Mouse (Mus musculus): ENCODE measurements at regions not wholly inside any gene's neighbourhood (a gene's known extent, or its start where the extent isn't known, plus 50 kb on each side); places are given as distances from the start of the nearest gene placed in this dataset.

DNA sequence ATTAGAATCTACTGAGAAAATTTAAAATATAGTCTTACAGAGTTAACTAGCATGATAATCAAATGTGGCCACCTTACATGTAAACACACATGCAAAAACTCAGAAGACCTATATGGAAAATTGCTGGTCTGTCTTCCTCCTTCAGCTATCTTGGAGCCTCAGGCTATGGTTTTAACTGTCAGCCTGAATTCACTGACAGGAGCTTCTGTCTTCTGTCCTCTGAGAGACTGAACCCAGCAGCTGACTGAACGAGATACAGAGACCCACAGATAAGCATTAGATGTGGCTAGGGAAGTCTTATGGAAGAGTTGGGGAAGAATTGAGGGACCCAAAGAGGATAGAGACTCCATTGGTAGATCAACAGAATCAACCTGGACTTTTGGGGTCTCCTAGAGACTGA lies 360.0 kb upstream of the Meox2 start:
- DNase-seq (ENCODE audit: low spot score in 2 of 2): no peak

DNA sequence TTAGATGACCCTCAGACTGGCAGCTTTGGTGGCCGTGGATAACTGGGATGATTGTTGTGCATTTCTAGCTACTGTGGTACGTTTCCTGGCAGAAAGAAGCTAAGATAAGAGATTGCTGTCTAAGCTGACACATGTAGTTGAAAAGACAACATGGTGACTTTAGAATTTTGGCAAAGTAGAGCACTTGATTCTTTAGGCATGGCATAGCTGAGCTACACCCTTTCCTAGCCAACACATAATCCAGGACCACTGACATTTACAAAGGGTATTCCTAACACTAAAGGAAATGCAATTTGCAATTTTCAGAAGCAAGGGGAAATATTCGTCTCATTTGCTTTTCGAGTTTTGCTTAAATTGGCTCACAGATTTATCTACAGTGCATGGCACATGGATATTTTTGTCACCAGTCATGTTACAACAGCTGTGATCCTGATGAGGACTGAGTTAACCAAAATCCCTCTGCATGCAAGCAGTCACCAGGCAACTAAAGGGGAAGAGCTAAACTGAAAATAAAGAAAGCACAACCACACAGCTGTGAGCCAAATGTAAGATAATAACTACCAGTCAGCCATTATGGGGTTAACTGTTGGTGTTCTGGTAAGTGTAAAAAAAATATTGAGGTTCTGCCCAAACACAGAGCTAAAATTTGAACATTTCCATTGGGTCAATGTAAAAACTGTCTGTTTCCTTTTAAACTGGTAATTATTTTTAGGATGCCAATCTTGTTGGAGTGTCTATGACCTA lies 342.9 kb upstream of the Meox2 start:
- DNase-seq (ENCODE audit: low spot score in 2 of 2): no peak

DNA sequence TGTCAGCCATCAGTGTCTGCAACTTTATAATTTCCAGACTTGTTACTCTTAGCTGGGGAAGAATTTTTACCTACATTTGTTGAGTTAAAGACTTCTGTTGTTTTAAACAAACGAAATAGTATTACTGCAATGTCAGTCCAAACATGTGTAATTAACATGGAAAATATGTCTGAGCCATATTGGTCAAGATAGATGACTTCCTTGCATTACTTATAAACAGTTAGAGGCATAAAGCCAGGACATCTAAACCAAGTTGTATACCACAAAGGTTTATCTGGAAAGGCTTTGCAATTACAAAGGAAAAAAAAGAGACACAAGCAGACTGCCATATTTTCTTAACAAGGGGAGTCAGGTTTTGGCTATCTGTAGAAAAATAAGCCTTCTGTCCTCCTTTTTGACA lies 342.2 kb upstream of the Meox2 start:
- no peak for DNase-seq (ENCODE audit: low spot score in 2 of 2)

DNA sequence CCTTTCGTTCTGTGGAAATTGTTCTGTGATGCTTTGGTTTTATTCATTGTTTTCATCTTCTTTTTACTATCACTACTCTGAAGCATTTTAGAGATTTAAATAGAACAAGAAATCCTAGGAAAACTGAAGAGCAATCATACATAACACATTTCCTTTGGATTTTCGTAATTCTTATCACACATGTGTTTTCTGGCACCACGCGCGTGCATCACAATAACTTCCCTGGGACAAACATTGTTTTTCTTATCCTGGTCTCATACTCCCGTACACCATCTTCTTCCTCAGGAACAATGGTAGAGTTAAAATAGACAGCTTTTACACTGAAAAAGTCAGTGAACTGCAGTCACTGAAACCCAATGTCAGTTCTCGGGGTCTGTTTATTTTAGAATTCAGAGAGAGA lies 327.6 kb upstream of the Meox2 start:
- DNase-seq (ENCODE audit: low spot score in 2 of 2): no peak

DNA sequence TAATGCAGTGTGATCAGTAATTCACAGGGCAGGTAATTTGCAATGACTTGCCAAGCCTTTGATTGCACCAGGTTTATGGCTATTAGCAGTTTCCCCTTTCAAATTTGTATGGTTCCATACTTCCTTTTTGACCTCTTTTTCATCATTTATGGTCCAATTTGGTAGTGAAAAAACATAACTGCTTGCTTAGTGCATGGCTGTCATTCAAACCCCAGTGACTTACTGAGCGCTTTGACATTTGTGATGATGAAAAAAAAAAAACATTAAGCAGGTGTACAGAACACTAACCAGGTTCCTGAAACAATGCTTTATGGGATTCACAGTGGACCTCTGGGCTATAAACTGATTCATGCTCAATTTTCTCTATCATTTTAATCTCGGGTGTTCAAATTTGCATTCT lies 317.5 kb upstream of the Meox2 start:
- no peak for DNase-seq (ENCODE audit: low spot score in 2 of 2)

DNA sequence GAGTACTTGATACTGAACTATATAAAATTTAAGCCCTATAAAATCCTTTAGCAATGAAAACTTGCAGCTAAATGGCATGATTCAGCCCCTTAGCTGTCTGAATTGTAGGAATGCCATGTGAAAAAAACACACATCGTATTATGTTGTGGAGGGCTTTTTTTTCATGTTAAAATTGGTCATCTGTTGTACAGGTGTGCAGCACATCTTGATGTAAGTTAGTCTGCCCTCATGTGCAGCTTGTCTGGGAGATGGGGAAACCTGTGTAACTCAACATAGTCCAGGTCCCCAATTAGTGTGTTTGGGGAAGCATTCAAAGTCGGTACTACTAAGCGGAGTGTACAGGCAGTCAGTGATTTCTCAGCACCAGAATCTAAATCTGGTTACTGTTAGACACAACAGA lies 316.9 kb upstream of the Meox2 start:
- DNase-seq (ENCODE audit: low spot score in 2 of 2): no peak

DNA sequence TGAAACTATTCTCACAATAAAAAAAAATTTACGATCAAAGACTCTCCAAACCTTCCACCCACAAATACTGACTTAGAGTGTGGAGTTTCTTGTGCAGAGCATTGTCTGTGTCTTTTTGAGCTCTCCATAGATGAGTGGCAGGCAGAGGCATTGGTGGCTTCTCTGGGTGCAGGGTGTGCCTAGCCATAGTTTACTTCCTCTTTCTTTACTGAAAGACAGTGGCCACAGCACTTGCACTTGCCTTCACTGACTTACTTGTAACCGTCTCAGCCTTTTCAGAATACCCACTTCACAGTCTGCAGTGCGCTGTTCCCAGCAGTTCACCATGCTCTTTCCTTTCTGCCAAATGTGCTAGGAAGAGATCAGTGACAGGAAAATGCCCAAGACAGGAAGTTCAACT lies 316.1 kb upstream of the Meox2 start:
- DNase-seq (ENCODE audit: low spot score in 2 of 2): no peak

DNA sequence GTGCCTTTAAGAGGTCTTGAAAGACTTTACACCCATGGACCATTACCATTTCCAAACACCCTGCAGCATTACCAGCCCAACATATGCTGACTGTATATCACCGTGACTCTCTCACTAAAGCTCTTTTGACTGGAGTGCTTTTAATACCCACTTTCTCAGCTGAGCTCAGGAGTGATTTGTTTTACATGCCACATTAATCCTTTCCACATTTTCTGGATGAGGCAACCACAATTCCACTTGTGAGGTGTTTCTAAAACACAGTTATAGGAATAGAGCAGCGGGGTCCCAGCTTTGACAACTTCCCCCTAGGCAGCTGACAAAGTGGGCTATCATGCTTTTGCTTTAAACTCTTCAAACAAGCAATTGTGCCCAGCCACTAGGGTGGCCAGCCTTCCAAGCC lies 314.5 kb upstream of the Meox2 start:
- no peak for DNase-seq (ENCODE audit: low spot score in 2 of 2)

DNA sequence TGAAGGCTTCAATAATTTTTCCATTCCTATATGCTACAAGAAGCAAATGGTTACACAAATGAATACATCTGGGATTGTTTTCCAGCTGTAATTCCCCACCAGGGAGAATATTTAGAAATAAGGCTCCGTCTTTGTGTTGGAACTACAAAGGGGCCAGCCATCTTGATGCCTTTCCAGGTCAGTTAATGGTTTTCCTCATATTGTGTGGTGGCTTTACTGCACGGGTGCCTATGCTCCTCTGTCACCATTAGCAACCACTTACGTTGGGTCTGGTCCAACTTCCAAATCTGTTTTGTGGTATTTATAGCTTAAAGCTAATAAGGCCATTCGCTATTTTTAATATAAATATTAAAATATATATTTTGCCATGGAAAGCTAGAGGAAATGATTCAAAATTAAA lies 312.1 kb upstream of the Meox2 start:
- no peak for DNase-seq (ENCODE audit: low spot score in 2 of 2)

DNA sequence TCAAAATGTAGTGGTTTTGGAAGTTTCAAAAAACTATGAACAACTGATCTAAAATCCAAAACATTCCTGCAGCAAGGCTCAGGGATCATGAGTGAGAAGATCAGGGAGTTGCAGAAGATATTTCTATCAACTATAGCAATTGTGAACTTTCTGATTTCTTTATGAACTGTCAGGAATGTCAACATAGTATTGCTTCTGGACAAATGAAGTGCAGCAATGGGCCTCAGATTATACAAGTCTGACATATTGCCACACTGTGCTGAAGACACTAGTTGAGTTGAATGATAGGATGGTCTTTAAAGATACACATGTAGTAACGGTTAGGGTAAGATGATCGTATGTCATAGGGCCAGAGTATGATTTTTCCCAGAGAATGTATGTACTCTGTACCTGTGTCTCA lies 290.4 kb upstream of the Meox2 start:
- DNase-seq (ENCODE audit: low spot score in 2 of 2): no peak

DNA sequence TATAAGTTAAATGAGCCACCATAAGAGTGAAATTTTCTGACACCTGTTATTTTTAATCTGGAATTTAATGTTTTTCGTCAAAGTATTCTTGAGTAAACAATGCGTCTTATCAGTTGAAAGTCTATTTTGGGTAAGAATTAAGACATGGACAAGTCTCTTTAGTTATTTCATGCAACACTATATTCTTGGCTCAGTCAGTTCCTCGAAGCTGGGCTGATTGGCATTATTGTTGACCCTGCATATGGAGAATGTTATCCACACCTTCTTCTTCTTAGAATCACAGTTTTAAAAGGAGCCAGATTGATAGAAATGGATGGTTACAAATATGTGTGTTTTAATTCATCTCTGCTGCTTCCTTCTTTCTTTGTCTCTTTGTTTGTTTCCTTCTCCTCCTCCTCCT lies 289.5 kb upstream of the Meox2 start:
- no peak for DNase-seq (ENCODE audit: low spot score in 2 of 2)

DNA sequence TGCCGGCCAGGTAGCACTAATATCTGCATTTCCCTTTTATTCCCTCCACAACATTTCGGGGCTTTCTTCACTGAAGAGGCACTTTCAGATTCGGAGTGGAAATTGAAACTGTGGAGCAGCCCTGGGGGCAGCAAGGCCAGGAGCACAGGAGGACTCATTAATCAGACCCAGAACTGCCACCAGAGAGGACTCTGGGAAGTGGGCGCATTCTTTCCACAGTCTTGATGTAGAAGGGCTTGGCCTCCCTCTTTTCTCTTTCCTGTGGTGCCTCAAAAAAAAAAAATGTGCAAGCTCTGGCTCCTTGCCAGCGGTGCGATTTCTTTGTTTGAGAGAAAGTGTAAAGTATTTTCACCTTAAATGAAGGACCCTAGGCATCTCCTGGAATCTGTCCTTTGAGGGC lies 281.6 kb upstream of the Meox2 start:
- DNase-seq (ENCODE audit: low spot score in 2 of 2): no peak

DNA sequence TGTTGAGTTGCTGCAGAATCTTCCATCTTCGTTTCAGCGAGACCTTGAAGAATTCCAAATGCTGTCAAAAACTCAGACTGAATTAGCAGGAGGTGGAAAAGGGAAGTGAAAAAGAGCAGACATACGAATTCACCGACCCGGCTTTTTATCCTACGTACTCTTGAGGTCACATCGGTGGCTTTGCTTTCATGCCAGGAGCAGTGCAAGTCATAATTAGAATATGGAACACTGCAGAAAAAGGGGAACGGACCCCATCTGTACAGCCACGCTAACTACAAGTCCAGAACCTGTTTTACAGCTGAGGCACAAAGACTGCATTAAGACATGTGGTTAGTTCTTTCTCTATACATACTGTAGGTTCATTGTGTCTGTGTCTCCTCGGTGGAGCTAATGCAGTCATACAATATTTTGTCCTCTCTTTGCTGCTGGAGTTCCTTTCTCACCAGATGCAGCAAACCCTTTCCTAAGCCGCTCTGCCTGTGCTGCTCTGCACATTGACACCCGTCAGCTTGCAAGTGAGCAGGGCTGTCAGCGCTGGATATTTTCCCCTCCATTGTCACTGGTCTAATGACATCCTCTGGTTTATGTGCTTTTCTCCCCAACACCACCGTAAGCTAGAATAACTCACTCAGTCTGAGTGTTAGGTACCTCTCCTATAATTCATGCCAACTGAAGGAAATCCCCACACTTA lies 276.9 kb upstream of the Meox2 start:
- no peak for DNase-seq (ENCODE audit: low spot score in 2 of 2)

DNA sequence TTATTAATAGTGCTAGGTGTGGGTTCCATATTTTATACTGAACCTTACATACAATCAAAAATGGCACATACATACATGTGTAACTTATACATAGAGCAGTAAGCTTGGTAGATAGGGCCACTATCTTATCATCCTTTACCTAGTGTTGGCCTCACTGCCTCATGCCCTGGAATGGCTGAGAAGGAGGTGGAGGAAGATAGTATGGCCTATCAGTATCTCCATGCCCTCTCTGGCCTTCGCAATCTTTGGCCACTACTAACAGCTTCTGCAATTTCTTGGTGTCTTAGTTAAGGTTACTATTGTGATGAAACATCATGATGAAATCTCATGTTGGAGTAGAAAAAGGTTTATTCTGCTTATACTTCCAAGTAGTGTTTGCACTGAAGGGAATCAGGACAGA lies 265.4 kb upstream of the Meox2 start:
- no peak for DNase-seq (ENCODE audit: low spot score in 2 of 2)

DNA sequence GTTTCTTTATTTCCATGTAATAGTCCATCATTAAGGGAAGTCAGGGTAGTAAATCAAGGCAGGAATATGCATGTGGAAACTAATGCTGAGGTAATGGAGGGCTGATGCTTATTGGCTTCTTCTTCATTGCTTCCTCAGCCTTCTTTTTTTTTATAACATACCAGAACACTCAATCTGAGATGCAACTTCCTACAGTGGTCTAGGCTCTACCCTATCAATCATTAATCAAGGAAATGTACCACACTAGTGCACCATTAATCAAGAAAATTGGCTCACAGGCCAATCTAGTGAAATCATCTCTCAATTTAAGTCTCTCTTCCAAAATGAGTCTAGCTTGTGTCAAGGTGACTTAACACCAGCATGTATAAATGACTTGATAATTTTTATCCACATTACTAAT lies 263.2 kb upstream of the Meox2 start:
- DNase-seq (ENCODE audit: low spot score in 2 of 2): no peak

DNA sequence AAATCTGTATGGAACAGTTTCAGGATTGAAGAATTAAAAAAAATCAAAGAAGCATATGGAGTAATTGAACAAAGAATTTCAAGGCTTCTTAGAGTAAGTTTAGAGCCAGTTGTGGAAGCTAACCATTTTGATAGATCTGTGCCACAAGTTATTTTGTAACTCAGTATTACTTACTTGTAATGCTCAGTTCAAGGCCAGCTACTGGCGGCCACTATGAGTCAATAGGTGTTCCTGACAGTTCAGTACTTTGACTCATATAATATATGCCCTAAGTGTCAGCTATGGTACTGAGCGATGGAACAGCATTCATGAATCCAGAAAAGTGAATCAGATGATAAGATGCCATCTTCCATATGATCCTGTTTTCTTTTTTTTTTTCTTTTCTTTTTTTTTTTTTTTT lies 259.3 kb upstream of the Meox2 start:
- no peak for DNase-seq (ENCODE audit: low spot score in 2 of 2)

DNA sequence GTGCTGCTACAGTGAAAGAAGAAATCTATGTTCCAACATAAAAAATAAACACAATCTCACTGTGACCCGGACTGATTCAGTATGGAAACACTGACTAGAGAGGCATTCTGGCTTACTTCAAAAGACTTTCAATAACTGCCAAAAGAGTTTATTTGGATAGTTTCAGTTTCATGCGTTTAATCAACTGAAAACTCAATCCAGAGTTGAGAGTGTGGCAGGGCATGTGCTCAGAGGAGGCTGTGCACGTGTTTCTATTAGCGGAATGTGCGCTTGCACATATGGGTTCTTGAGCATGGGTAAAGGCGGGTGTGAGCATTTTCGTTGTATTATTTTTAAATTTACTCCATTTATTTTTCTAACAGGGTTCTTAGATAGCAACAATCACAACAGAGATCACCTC lies 245.2 kb upstream of the Meox2 start:
- no peak for DNase-seq (ENCODE audit: low spot score in 2 of 2)

DNA sequence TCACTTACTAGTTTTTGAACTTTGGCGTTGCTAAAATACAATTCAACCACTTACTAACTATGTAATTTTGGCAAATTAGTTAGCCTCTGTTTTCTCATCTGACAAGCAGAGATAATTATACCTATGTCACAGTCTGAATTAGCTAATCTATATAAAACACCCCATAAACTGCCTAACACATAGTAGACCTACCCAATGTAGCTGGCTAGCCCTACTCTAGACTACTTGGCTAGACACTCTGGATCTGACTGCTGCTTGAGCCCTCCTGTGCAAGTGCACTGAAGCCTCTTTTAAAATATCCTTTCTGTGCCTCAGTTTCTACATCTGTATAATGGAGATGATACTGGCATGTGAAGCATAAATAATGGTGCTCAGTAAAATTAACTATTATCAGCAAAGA lies 227.6 kb upstream of the Meox2 start:
- DNase-seq (ENCODE audit: low spot score in 2 of 2): no peak

DNA sequence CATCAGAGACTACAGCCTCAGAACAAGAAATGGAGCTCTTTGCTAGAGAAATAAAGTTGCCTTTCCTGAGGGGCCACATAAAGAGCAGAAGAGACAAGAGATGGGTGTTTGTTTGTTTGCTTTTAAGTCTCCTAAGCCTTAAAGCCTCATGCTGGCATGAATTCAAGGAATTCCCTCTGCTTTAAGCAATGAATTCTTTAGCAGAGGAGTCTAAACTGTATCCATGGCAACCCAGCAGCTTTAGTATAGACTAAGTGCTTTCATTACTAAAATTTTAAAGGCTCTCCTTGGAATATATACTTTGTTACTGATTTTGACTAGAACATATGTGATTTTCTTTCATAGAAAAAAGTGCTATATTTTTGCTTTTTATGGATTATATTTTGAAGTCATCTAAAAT lies 195.0 kb upstream of the Meox2 start:
- DNase-seq (ENCODE audit: low spot score in 2 of 2): peak in 1 of 2 experiments; percentile 3

DNA sequence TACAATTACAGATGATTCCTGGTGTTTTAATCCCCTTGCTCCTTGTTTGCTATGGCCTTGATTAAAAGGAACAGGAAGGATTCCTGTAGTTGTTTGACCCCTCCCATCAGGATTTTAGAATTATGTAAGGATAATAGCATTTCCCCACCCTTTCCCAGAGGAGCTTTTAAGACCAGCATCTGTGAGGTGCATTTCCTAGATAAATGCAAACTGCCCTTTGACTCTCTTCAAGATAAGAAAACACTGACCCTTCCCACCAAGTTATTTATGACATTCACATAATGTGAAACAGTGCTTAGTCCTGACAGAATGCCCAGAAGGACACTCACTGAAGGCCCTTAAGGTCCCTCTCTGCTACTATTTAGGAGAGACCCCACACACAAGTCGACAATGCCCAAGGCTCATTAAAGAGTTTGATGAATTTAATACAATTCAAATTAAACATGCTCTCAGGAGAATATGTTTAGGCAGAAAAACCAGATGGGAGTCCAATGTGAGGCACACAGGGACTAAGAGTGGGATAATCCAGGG lies 190.7 kb upstream of the Meox2 start:
- DNase-seq (ENCODE audit: low spot score in 2 of 2): no peak

DNA sequence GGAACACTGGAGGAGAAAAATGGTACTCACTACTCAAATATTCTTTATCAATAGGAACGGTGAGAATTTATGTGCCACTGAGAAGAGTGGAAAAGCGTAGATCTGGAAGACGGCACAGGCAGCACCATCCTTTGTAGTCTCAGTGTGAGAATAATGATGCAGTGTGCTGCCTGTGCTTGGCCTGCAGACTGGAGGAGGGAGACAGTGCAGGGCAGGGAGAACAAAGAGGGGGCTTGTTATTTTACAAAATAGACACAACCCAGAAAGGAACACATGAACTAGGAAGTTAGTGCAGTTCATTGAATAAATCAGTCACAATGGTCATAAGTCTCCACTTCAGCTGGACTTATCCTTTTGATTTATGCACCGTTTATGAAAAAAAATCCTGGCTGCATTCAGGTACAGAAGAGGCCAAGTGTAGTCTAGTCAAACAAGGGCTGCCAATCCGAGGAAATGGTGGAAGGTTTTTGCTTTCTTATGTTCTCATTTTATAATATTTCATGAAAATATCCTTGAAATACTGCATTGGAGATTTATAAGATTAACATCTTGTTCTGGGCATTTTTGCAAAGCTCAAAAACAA lies 190.0 kb upstream of the Meox2 start:
- DNase-seq (ENCODE audit: low spot score in 2 of 2): no peak

DNA sequence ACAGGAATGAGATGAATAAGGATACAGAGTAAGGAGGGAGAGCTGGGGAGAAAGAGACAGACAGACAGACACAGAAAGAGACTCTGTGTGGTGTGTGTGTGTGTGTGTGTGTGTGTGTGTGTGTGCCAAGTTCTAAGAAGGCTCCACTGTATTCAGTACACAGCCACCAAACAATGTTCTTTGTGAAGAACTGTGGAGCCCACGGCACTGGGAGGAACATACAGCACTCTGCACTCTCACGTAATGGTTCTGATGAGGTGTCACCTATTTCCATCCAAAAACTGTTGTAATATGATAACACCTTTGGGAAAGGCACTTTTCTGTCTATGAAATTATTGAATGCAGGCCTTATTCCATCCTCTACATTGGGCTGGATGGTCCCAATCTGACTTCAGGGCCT lies 184.8 kb upstream of the Meox2 start:
- DNase-seq (ENCODE audit: low spot score in 2 of 2): no peak

DNA sequence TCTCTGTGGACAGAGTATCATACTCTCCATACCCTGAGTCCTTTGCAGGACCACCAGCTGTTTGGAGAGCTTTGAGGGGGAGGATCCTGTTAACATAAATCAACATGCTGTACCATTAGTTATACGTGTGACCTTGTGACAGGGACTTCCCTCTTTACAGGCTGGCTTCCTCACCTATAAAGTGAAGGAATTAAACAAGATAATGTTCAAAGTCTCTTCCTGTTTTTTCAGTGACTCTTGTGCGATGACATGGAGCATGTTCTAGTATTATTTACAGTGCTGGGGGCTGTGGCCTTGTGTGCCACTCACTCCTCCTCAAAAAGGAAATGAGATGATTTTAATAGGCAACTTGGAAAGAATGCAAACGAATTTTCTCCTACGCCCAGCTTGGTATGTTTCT lies 182.1 kb upstream of the Meox2 start:
- DNase-seq (ENCODE audit: low spot score in 2 of 2): no peak
